8 mouse cellular contexts compared by ENCODE assay signal in the genomic region with DNA sequence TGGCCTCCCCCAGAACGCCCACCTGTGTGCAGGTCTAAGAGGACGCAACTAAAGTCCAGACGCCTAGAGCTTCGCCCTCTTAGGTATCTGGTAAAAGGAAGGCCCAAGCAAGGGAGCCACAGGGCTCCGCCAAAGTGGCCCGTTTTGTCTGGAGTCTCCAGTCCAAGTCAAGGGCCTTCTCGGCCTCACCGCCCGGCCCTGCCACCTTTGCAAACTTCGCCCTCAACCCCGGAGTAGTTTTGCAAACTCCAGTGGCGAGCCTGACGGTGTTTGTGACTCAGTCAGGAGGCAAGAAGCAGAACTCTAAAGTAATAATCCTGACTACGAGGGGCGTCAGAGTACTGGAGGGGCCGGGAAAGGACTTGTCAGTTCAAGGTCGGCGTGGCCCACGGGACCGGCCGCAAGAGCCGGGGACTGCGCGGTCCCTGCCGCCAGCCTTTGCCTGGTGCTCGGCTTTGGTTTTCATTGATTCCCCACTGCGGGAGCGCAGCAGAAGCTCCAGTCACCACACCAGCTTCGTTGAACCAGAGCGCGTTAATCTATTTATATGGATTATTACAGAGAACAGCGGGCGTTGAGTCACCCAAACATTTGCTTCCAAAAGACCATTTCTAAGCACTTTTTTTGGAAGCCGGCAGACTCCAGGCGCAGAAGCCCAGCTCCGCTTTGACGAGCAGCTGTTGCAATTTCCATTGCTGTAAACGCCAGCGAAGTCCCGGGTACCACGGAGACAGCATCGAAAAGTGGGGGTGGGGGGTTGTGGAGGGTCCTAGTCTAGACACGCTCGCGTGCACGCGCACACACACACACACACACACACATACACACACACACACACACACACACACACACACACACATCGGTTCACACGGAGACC. TPM values are rescaled to one million over a fixed set of nuclear protein-coding genes. Genes with fewer than 3 reads are reported as not detected.
DNase-seq lines count a peak whose midpoint lies in the region; ATAC-seq and TF ChIP-seq lines count a peak whose summit lies in the region.

No protein-coding gene starts in this region.

- ATAC-seq in frontal cortex, adult (ENCODE audit: low TSS enrichment), result peak; percentile 58
- ATAC-seq in hindbrain, embryonic 12.5 days (ENCODE audit: low FRiP score), result peak; percentile 55
- peak; percentile 14; the same call in 1 of the 2 replicates for ATAC-seq in stomach, embryonic 14.5 days (ENCODE audit: insufficient number of reproducible peaks, insufficient read depth, low FRiP score, low read depth)

- H3K4me3 ChIP-seq in hindbrain, embryonic 12.5 days, result peak overlapping the region; percentile 66
- peak overlapping the region; percentile 60 for H3K4me3 ChIP-seq in left cerebral cortex, adult 2 months
- peak overlapping the region; percentile 84 for H3K4me3 ChIP-seq in stomach, embryonic 14.5 days (ENCODE audit: low read depth, low read length)

- 0 out of 2 replicates have a peak, but pooled peaks cover 7% of the 10 kb centered on the region for H3K36me3 ChIP-seq in hindbrain, embryonic 12.5 days
- no peaks in the 10 kb centered on the region; the same call in 1 of the 2 replicates for H3K36me3 ChIP-seq in stomach, embryonic 14.5 days (ENCODE audit: control insufficient read depth, insufficient read depth, low read length)

- no peaks in the 10 kb centered on the region for H3K9me3 ChIP-seq in hindbrain, embryonic 12.5 days (replicated peaks)
- no peaks in the 10 kb centered on the region for H3K9me3 ChIP-seq in stomach, embryonic 14.5 days (ENCODE audit: control insufficient read depth, low read depth, low read length)

- WGBS in hindbrain, embryonic 12.5 days, result under 1% methylated on average over 49 of the region's 49 CpGs
- WGBS in stomach, embryonic 14.5 days, result 1% methylated on average over 47 of the region's 49 CpGs

- TF ChIP-seq CTCF in left cerebral cortex, adult 2 months (IDR thresholded peaks at IDR 0.05), result no peak

- intact Hi-C loops in left cerebral cortex, adult 2 months (cut with DNase I), result loop anchor here (1.0 to 5.0 kb wide), 4 partner anchors 306 to 879 kb away; no protein-coding TSS in a partner anchor

- H3K27ac ChIP-seq in hindbrain, embryonic 12.5 days, result peak overlapping the region; percentile 91
- H3K27ac ChIP-seq in left cerebral cortex, adult 2 months, result peak overlapping the region; percentile 78
- H3K27ac ChIP-seq in stomach, embryonic 14.5 days (ENCODE audit: low read length), result peak overlapping the region; percentile 66

- H3K4me1 ChIP-seq in hindbrain, embryonic 12.5 days, result peaks cover 40% of the 10 kb centered on the region
- peaks cover 14% of the 10 kb centered on the region; the same call in 1 of the 2 replicates for H3K4me1 ChIP-seq in stomach, embryonic 14.5 days (ENCODE audit: control insufficient read depth, insufficient read depth, low read length)

- peak overlapping the region; percentile 44 for H3K9ac ChIP-seq in hindbrain, embryonic 12.5 days
- peak overlapping the region; percentile 4; the same call in 1 of the 2 replicates for H3K9ac ChIP-seq in stomach, embryonic 14.5 days (replicated peaks; ENCODE audit: low read depth, low read length)

- peak; percentile 86 for DNase-seq in 3134 (ENCODE audit: extremely low read depth, insufficient read length, low spot score)
- peak; percentile 71 for DNase-seq in adrenal gland, adult 2 months
- DNase-seq in left cerebral cortex, adult 2 months (ENCODE audit: extremely low spot score in 1 of 2, low spot score in 2 of 2), result peak; percentile 54 to 67
- DNase-seq in lung, postnatal 25 days (ENCODE audit: low spot score), result peak; percentile 7
- DNase-seq in thymus, postnatal 4 days, result no peak

- peaks cover 23% of the 10 kb centered on the region for H3K27me3 ChIP-seq in hindbrain, embryonic 12.5 days
- 0 out of 2 replicates have a peak, but pooled peaks cover 3% of the 10 kb centered on the region for H3K27me3 ChIP-seq in stomach, embryonic 14.5 days (ENCODE audit: control insufficient read depth, insufficient read depth, low read length)

- H3K4me2 ChIP-seq in hindbrain, embryonic 12.5 days (replicated peaks), result peak overlapping the region; percentile 96
- peak overlapping the region; percentile 89 for H3K4me2 ChIP-seq in stomach, embryonic 14.5 days (replicated peaks; ENCODE audit: low read depth, low read length)

RNA-seq across cellular contexts. Expression of a gene that starts 0.8 kb away (rescaled TPM):
- total RNA-seq in adrenal gland, adult 2 months (2021), result 1 to 10 TPM; 2.0 to 4.2 TPM
- polyA plus RNA-seq in adrenal gland, adult 2 months (2012; rRNA removed), result 2.9 and 4.0 TPM in 2 replicates
- polyA plus RNA-seq in hindbrain, embryonic 12.5 days (2016; fragmentation: Nextera tagmentation; extraction: Ambion mirVana), result 196 and 197 TPM in 2 replicates
- total RNA-seq in left cerebral cortex, adult 2 months (2021), result 10 to 100 TPM; 18.7 to 26.3 TPM
- 35.2 and 41.2 TPM in 2 replicates for polyA plus RNA-seq in stomach, embryonic 14.5 days (2014; fragmentation: Nextera tagmentation; extraction: Ambion mirVana)
